Mouse (Mus musculus) layer of hippocampus, adult 18-20 months (tissue): ENCODE results near the gene Ift122. TPM values are rescaled to one million over a fixed set of nuclear protein-coding genes. Genes with fewer than 3 reads are reported as not detected.
"Not testable (repeated sequence)": the region's sequence is repeated elsewhere in the genome, so short reads cannot be mapped to it uniquely, and the experiment has no call there.

Source experiments
- DNase-seq, 2 experiments: peaks; one replicate each; pipeline ENCODE4 v3.0.0; 2022; ENCODE audit warnings: low spot score in 2 of 2
- long read RNA-seq: library from polyadenylated mRNA; stranded (forward); transcript quantifications from one replicate; pipeline ENCODE4 v2.0.0, GENCODE M21; 2021
- total RNA-seq, 2 experiments: library from RNA; stranded (reverse); gene quantifications; 2 replicates each; pipeline ENCODE4 v1.2.3; 2021

Ift122 gene
- total RNA-seq, result 10 to 100 TPM; 26.4 to 33.5 TPM
- long read RNA-seq, full-length matches to known transcripts, result 77 of 88 reads
- long read RNA-seq, partial matches to known transcripts, result 4 of 88 reads
- long read RNA-seq, other reads (novel, unspliced or antisense), result 7 of 88 reads

GRCm38 (mm10) chr6:115853091-115853813 lies at the start of gene Ift122, which contains the start of gene Mbd4:
Gene Ift122, plus strand, starts transcription at chr6:115853470.
Gene Mbd4, minus strand, starts transcription at chr6:115853371.
- DNase-seq, result peak; percentile 99

DNA sequence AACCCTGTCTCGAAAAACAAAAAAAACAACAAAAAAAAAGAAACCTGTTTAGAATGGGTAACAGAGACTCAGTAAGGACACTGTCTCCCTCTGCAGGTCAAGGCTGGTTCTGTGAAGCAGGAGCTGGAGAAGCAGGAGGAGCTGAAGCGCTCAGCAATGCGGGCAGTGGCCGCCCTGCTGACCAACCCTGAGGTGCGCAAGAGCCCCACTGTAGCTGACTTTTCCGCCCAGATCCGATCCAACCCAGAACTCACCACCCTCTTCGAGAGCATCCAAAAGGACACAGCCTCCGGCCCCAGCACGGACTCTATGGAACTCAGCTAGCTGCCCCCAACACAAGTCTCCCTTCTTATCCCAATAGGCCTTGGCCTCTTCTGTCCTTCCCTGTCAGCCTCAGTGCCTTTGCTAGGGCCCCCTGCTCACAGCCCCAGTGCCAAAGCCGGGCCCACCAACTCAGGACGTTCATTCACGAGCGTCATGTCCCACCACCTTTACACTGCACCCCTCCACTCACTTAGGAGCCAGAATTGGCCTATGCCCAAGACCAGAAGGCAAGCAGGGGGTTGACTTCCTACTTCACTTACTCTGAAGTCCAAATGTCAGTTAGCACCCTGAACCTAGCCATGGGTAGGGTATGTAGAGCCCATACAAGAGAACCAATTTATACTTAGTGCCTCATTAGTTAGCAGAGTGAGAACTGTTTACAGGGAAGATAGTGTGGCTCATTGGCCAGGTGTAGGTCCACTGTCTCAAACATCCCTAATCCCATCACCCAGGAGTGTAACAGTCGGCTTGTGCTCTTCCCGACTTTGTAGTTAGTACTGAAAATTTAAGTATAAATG lies 49.5 kb upstream of the Ift122 start:
- DNase-seq, result peak in 1 of 2 experiments; percentile 83

GRCm38 (mm10) chr6:115804432-115805192 lies 48.7 kb upstream of the Ift122 start:
- DNase-seq, result no peak

DNA sequence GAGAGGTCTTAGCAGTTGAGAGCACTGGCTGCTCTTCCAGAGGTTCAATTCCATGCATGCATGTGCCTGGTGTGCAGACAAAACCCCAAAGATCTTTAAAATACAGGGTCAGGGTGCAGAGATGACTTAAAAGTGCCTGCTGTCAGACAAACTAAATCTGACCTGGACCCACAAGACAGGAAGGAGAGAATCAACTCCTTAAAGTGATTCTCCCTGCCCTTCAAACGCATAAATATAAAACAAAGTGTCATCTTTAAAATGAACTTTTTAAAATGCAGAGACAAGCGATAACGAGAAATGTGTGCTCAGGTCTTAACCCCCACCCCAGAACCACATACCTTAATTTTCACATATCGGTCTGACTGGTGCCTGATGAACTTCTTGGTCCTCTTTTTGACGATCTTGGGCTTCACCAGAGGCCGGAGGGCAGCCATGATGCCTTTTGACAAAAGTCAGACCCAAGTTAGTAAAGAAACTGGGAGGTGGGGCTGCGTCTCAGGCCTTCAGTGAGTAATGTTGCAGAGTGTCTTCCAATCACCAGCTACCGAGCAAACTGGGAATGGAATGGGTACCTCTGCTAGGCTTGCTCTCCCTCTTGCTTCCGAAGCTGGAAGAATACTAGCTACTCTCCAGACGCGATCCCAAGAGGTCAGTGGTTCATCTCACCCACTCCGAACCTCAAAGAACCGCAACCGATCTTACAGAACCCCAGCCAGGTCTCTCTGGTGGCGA lies 45.6 kb upstream of the Ift122 start:
- DNase-seq, result no peak

- DNase-seq, result no peak
These were observed 45.1 kb upstream of the Ift122 start for GRCm38 (mm10) chr6:115808196-115808487.

GRCm38 (mm10) chr6:115808488-115809231 lies 44.6 kb upstream of the Ift122 start, which contains the start of gene Rpl32:
Gene Rpl32, minus strand, starts transcription at chr6:115808747.
- peak; percentile 82 to 92 for DNase-seq

DNA sequence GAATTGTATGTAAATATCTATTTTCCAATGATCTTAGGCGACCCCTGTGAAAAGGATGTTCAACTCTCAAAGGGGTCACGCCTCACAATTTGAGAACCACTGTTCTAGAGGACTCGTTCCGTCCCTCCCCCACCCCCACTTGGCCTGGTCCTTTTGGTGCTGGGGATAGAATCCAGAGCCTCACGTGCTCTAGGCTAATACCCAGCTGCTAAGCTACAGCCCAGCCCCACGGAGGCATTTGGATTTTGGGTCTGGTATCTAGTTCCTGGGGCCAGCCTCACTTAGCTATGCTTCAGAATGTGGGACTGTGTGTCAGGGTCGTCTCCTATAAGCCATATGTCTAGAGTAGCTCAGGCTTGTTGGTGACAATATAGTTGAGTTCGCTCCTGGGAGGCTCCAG lies 41.7 kb upstream of the Ift122 start:
- no peak for DNase-seq

- peak; percentile 36 to 68 for DNase-seq
These were observed 39.2 kb upstream of the Ift122 start for GRCm38 (mm10) chr6:115814104-115814503.

GRCm38 (mm10) chr6:115815041-115815440 lies 38.2 kb upstream of the Ift122 start:
- no peak for DNase-seq

DNA sequence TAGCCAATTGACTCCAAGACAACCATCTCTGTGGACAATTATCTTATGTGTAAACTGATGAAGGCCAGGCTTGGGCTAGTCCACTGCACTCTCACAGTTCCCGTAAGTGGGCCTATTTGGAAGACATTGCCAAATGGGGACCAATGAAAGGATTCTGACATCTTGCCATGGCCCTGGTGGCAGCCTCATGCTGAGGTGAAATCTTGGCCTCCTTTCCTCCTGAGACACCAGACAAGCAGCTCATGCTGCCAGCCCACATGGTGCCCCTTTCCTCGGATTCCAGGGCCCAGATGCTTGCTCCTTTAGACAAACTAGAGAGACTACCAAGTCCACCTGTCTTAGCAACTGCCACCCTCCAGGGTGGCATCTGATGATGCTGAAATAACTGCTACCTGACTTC lies 35.1 kb upstream of the Ift122 start:
- no peak for DNase-seq

DNA sequence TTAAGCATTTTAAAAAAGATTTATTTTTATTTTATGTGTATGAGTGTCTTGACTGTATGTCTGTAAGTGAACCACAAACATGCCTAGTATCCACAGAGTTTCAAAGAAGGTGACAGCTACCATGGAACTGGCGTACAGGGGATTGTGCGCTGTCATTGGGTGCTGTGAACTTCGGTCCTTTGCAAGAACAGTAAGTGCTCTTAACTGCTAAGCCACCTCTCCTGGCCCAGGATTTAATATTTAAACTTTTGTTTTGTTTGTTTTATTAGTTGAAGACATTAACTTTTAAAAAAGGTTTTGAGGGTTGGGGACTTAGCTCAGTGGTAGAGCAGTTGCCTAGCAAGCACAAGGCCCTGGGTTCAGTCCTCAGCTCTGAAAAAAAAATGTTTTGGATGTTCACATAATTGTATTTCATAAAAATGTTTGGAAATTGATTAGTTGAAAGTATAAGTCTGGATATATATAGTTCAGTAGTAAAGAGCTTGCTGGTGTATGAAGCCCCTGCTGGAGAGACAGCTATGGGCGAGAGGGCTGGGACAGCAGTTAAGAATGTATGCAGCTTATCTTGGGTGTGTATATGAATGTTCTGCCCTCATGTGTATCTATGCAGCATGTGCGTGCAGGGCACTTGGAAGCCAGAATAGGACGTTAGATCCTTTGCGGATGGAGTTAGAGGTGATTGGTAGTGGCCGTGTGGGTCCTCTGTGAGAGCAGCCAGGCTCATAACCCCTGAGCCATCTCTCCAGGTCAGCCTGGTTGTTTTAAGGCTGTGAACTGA lies 31.9 kb upstream of the Ift122 start:
- no peak for DNase-seq

- DNase-seq, result not testable (repeated sequence)
These were observed 29.3 kb upstream of the Ift122 start for GRCm38 (mm10) chr6:115823850-115824464.

DNA sequence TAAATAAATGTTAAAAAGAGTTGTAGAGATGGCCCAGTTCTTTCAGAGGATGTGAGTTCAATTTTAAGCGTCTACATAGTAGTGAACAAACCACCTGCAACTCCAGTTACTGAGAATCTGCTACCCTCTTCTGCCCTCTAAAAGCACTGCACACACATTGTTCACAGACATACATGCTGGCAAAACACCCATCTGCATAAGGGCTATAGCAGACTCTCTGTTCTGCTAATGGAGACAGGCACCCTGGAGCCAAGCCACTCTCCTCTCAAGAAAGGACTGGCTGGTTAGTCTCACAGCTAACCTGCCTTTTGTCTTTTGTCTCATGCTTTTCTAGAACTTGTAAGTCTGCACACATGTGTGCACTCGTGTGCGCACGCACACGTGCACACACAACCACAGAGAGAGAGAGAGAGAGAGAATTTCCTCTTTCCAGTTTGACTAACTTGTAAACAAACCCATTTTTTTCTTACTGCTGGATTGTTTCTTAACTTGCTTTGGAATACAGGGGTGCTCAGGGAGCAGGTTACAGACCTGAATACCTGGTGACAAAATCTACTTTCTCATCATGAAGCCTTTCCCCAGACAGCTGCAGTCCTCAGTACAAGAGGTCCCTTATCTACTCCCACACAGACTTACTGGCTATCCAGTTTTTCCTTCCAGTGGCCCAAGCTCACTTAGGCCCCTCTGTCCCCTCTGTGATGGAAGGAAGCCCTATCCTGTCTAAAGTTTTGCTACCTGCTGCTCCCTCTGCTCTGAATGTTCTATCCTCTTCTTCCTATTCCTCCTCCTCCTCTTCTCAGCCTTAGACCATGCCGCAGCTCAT lies 22.3 kb upstream of the Ift122 start:
- no peak for DNase-seq

GRCm38 (mm10) chr6:115832152-115832850 lies 21.0 kb upstream of the Ift122 start:
- no peak for DNase-seq

- no peak for DNase-seq
These were observed 19.4 kb upstream of the Ift122 start for GRCm38 (mm10) chr6:115833861-115834260.

- DNase-seq, result peak; percentile 67 to 80
These were observed 15.1 kb upstream of the Ift122 start, which contains the start of gene Efcab12 for GRCm38 (mm10) chr6:115838161-115838597. Gene Efcab12, minus strand, starts transcription at chr6:115838412.

- DNase-seq, result no peak
These were observed 14.5 kb upstream of the Ift122 start for GRCm38 (mm10) chr6:115838745-115839144.
